Mouse (Mus musculus) embryonic fibroblast, embryonic 13.5 days (primary cell): ENCODE measurements at regions not wholly inside any gene's neighbourhood (a gene's known extent, or its start where the extent isn't known, plus 50 kb on each side); places are given as distances from the start of the nearest gene placed in this dataset.

Experiments used
- CTCF ChIP-seq: IDR thresholded peaks from 2 replicates; pipeline ENCODE4 v1.5.1; 2011; ENCODE audit warnings: mild to moderate bottlenecking, control low read depth, low read length, moderate library complexity, borderline replicate concordance; ENCODE audit not compliant: insufficient read depth
- POLR2A ChIP-seq: IDR thresholded peaks from 2 replicates; pipeline ENCODE4 v1.6.1; 2011; ENCODE audit warnings: low read depth, mild to moderate bottlenecking, control low read depth, low read length, moderate library complexity

DNA sequence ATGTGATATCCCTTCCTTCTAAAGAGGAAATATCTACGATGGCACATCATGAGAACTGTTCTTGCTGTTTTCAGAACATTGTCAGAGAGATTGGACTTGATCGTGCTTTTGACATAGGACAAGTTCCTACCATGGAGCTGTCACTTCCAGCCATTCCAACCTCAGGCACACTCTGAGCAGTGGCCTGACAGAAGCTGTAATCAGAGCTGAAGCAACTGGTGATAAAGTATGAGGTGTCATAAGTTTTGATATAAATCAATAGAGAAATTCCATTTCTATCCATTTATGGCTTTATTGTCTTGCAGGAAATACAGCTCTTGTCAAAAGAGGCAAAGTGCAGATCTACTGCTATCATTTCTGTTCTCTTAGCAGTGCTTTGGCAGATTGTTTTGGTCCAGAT, 603.7 kb upstream of the Adam24 start:
- TF ChIP-seq CTCF = no peak
- TF ChIP-seq POLR2A = no peak
